Mouse (Mus musculus) liver, embryonic 14.5 days (tissue): ENCODE measurements around the gene Xrn1.

Source experiments
- CTCF ChIP-seq: IDR thresholded peaks from 2 replicates; pipeline ENCODE4 v1.5.1; 2016; ENCODE audit warnings: antibody characterized with exemption, low read depth, control low read depth
- EP300 ChIP-seq: IDR thresholded peaks from 2 replicates; pipeline ENCODE4 v1.6.1; 2016; ENCODE audit warnings: antibody characterized with exemption, low read depth

DNA sequence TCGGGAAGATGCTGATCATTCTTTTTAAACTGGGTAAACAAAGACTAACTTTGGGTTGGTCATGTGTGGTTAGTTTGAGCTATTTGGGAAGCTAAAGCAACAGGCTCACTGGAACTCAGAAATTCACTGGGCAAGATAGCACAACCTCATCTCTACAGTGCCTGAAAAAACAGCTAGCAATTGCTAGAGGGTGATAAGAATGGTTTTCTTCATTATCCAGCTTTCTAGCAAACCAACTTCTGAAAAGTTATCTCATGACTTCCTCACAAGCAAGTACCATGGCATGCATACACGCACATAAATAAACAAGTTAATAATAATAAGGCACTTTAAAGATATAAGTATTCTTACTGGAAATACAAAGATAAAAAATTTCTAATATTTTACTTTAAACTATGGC lies 23.7 kb downstream of the Xrn1 start:
- TF ChIP-seq CTCF = no peak
- TF ChIP-seq EP300 = no peak
